Mouse (Mus musculus) skeletal muscle tissue, adult 2 months (tissue): ENCODE results near the gene Zfp512b.

ENCODE experiments used
- DNase-seq: peaks from one replicate; pipeline ENCODE4 v3.0.0-alpha.2; 2012; ENCODE audit warnings: low read depth, low spot score

Gene Zfp512b

GRCm38 (mm10) chr2:181573961-181574360 is 18.6 kb downstream of the Zfp512b start:
- DNase-seq = no peak

- DNase-seq = no peak
Measured at GRCm38 (mm10) chr2:181572921-181573920, 19.4 kb downstream of the Zfp512b start.

GRCm38 (mm10) chr2:181571941-181572670 is 20.5 kb downstream of the Zfp512b start:
- DNase-seq = no peak

GRCm38 (mm10) chr2:181570921-181571595 is 21.5 kb downstream of the Zfp512b start:
- DNase-seq = no peak

DNA sequence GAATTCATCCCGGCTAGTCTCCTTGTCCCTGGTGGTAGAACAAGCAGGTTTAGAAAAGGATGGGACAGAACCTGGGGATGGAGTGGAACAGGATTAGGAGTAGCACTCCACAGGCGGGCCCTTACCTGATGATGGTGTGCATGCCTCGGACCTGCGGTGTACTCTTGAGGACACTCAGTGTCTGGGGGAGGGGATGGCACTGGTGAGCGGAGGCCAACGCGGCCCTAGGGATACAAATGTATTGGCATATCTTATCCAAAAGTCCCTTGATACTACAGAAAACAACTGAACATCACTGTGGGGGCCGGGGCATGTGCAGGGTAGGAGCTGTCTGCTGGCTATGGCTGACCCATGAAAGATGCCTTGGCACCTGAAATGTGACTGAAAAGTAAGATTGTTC is 22.2 kb downstream of the Zfp512b start:
- DNase-seq = no peak

GRCm38 (mm10) chr2:181569856-181570255 is 22.7 kb downstream of the Zfp512b start:
- DNase-seq = no peak

DNA sequence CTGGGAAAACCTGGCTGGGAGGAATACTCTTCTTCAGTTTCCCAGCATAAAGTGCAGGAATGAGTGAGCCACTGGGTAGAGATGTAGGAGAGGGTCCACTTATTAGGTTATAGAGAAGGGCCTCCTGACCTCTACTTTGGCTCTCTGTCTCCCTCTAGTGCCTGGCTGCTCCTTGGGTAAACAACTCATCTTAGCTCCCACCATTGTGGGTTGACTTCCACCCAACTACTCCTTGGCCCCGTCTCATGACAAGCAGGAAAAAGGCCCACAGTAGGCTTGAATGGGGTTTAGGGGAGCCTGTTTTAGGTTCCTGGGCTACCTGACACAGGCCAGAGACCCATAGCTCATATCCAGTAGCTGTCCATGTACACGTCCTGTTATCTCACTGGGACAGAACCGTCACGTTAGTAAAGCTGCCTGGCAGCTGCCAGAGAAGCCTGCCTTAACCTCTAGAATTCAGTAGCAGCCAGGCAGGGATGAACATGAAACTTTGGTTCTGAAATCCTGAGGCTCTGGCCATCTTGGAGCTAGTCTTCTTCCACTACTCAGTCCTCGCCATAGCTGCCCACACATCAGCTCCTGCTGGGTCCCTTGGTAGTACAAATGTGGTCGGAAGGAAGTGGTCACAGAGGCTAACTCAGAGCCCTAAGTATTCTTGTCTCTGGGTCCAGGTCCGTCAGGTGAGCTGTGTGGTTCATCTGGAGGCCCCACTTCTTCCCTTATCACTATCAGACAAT is 24.2 kb downstream of the Zfp512b start:
- DNase-seq = no peak

GRCm38 (mm10) chr2:181567338-181567737 is 25.3 kb downstream of the Zfp512b start:
- no peak for DNase-seq

- DNase-seq = no peak
Measured at GRCm38 (mm10) chr2:181553772-181554171, 38.8 kb downstream of the Zfp512b start.

- peak; percentile 46 for DNase-seq
Measured at GRCm38 (mm10) chr2:181550233-181550632, 42.4 kb downstream of the Zfp512b start.

DNA sequence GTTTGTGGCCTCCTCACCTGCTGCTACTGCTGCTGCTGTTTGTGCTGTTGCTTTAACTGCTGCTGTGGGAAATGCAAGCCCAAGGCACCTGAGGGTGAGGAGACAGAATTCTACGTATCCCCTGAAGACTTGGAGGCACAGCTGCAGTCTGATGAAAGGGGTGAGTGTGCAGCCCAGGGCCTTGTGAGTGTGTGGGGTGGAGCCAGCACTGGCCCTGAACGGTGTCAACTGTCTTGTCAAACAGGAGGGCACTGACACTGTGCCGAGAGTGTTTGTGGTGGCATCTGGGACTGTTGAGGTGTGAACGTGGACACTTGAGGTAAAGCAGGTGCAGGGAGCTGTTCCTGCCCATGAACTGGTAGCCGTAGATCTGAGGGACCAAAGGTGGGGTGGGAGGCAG is 43.9 kb downstream of the Zfp512b start:
- no peak for DNase-seq

DNA sequence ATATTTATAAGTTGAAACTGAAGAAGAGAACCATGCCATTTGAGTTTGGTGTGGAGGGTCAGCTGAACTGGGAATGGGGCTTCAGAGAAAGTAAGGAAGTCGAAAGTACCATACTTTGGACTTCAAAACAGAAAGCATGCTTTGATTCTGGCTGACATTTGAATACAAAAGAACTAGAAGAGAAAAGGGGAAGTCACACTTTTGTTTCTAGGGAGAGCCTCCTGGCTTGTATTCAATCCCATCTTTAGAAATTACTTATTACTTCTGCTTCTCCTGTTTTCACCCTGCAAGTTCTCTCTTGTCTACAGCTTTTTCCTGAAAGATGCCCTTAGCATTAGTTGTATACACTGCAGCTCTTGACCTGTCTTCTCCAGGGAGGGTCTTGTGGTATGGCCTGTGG is 44.4 kb downstream of the Zfp512b start:
- DNase-seq = no peak

GRCm38 (mm10) chr2:181546142-181546541 is 46.5 kb downstream of the Zfp512b start:
- DNase-seq = no peak

DNA sequence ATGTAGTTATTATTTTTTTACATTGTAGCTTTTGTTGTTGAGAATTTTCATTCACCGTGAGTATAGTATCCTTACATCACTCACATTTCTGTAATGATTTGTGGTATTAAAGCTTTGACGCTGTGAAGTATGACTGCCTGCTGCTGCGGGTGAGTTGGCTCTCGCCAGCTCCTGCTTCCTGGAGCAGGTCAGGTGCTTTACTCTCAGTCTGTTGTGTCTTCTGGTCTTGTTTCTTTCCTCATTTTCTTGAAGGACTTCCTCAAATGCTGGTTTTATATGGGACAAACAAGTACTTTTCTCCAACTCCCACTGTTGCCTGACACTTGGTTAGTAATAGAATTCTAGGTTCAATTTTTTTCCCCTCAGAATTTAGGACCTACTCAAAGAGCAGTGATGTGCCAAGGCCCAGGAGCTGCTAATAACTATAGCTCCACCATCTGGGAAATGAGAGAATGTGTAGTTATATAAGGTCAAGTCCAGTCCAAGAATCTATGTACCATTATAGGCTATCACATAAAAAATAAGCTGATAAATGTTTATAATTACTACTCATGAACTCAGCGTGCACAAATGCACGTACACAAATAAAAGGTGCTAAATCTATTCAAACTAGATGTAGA is 50.7 kb downstream of the Zfp512b start:
- DNase-seq = no peak

- peak; percentile 55 for DNase-seq
Measured at GRCm38 (mm10) chr2:181537444-181538047, 55.1 kb downstream of the Zfp512b start.

DNA sequence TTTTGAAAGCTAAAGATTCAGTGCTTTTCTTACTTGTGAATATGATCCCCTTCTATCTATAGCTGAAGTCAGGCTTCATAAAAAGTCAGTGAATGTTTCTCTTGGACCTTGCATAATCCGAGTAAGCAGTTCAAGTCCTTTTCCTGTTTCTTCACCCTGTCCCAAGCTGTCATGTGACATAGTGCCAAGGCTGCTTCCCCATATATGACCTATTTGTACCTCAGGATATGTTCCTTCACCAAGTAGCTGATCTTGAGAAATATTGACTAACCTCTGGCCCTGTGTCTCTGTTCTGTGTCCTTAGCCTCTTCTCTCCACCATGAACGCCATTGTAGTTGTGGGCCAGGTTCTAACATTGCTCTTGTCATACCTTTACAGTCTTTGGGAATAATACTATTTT is 56.2 kb downstream of the Zfp512b start:
- DNase-seq = no peak

- DNase-seq = no peak
Measured at GRCm38 (mm10) chr2:181532589-181532988, 60.0 kb downstream of the Zfp512b start.
